Mouse (Mus musculus) olfactory bulb, adult 2 months (tissue): Measurements from ENCODE around the gene Ubac2. TPM values are rescaled to one million over a fixed set of nuclear protein-coding genes. Genes with fewer than 3 reads are reported as not detected.

Experiments used
- H3K27ac ChIP-seq: fragments of 200-500 bp; 2 replicates; pipeline ENCODE4 v1.5.1; 2012; ENCODE audit warnings: low read depth, low read length; ENCODE audit not compliant: insufficient read depth
- H3K4me1 ChIP-seq: fragments of 200-500 bp; 2 replicates; pipeline ENCODE4 v1.6.1; 2012; ENCODE audit warnings: low read length; ENCODE audit not compliant: control insufficient read depth, insufficient read depth
- H3K4me3 ChIP-seq: fragments of 200-500 bp; 2 replicates; pipeline ENCODE4 v1.5.1; 2012; ENCODE audit warnings: mild to moderate bottlenecking, low read depth, low read length, moderate library complexity; ENCODE audit not compliant: insufficient read depth
- CTCF ChIP-seq: fragments of 200-500 bp; IDR thresholded peaks from 2 replicates; pipeline ENCODE4 v1.5.1; 2012; ENCODE audit warnings: low read depth, mild to moderate bottlenecking, low read length, moderate library complexity; ENCODE audit not compliant: insufficient read depth
- POLR2A ChIP-seq: fragments of 200-500 bp; IDR thresholded peaks from 2 replicates; pipeline ENCODE4 v1.6.1; 2012; ENCODE audit warnings: mild to moderate bottlenecking, low read depth, low read length, moderate library complexity; ENCODE audit not compliant: insufficient read depth
- WGBS: fragments of 180-500 bp; shearing (Covaris S2); methylation state at CpG from one replicate; pipeline ENCODE4 v1.1.7; 2018; 5-methylcytosine and 5-hydroxymethylcytosine counted together
- polyA plus RNA-seq: library from polyadenylated mRNA; stranded (reverse); fragments of >200 nt; gene quantifications from 2 replicates; pipeline ENCODE4 v1.2.4, GENCODE M21; 2012; ENCODE audit warnings: low replicate concordance; ENCODE audit not compliant: missing spikeins, insufficient read depth, insufficient read length

The Ubac2 gene
- polyA plus RNA-seq, 1 experiment: not detected

- H3K27ac ChIP-seq: no peak overlapping the region
- no peak for TF ChIP-seq CTCF
- no peak for TF ChIP-seq POLR2A
- 87% methylated on average over 6 of the region's 6 CpGs for WGBS
- peaks cover 18% of the 10 kb centered on the region for H3K4me1 ChIP-seq
- H3K4me3 ChIP-seq: no peak overlapping the region
Measured at GRCm38 (mm10) chr14:121901511-121901910, 23.1 kb downstream of the Ubac2 start.

DNA sequence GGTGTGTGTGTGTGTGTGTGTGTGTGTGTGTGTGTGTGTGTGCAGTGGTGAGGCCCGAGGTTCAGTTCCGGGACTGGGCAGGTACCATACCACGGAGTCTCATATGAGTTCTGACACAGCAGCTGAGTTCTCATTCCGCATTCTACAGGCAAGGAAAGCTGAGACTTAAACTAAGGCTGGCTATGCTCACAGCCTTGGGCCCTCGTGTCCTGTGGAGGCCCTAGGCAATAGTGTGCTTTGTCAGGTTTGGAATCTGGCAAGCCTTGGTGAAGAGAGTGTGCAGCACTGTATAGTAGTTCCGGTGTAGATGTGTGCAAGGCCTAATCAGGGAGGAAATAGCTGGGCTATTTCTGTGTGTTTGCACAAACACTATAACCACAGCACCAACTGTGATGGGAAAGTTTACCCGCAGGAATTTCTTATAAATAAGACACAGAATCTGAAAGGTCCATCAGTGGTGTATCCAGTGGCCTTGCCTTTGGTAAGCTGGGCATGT lies 25.0 kb downstream of the Ubac2 start:
- WGBS: 88% methylated on average over 7 of the region's 7 CpGs
- Histone ChIP-seq H3K4me3 (no peak overlapping the region), H3K4me1 (peaks cover 13% of the 10 kb centered on the region), H3K27ac (no peak overlapping the region)
- TF ChIP-seq POLR2A: no peak
- TF ChIP-seq CTCF: no peak

DNA sequence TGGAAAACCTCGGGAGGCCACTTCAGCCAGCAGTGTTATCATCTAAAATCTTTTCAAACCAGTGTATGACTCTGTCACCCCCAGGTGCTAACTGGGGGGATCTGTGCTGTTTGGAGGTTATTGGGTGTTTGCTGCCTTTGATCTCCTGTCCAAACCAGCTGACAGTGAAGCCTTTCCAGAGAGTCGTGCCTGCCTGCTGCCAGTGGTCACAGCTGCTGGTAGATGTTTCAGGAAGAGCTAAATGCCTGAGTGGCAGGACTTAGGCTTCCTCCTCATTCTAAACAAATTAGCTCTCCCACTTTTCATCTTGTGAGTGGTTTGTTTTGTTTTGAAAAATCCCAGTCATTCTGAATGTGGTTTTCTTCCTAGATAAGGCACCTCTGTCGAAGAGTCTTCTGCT lies 26.3 kb downstream of the Ubac2 start:
- 59% methylated on average over 3 of the region's 3 CpGs for WGBS
- no peak overlapping the region for H3K4me3 ChIP-seq
- TF ChIP-seq POLR2A: no peak
- no peak for TF ChIP-seq CTCF
- no peak overlapping the region for H3K27ac ChIP-seq
- peaks cover 4% of the 10 kb centered on the region; the same call in 1 of the 2 replicates for H3K4me1 ChIP-seq

DNA sequence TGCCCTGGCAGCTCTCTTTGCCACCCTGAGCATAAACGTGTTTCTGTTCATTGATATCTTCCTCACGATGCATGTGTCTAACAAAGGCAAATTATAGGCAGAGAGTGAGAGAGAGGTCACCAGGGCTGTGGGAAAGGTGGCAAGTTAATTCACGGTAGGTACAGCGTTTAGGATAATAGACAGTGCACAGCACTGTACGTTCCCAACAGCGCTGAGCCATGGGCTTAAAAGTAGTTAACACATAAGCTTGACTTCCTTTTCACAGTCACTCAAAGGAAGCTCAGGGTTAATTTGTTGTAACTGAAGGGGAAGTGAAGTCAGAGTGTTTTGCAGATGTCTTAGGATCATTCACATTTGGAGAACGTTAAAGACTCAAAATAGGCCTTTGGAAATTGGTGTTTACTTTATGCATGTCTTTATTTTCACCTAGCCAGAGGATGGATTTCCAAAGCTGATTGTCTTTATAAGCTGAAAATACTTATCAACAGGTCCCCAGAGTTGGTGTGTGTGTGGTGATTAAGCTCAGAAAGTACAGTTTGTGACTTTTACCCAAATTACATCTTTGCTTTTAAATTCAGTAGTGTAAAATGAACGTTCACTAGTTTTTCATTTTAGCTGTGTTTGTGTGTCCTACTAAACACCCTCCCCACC lies 28.0 kb downstream of the Ubac2 start:
- Histone ChIP-seq H3K27ac (no peak overlapping the region), H3K4me3 (no peak overlapping the region), H3K4me1 (peaks cover 2% of the 10 kb centered on the region; the same call in 1 of the 2 replicates)
- 82% methylated on average over 8 of the region's 8 CpGs for WGBS
- no peak for TF ChIP-seq CTCF
- no peak for TF ChIP-seq POLR2A

DNA sequence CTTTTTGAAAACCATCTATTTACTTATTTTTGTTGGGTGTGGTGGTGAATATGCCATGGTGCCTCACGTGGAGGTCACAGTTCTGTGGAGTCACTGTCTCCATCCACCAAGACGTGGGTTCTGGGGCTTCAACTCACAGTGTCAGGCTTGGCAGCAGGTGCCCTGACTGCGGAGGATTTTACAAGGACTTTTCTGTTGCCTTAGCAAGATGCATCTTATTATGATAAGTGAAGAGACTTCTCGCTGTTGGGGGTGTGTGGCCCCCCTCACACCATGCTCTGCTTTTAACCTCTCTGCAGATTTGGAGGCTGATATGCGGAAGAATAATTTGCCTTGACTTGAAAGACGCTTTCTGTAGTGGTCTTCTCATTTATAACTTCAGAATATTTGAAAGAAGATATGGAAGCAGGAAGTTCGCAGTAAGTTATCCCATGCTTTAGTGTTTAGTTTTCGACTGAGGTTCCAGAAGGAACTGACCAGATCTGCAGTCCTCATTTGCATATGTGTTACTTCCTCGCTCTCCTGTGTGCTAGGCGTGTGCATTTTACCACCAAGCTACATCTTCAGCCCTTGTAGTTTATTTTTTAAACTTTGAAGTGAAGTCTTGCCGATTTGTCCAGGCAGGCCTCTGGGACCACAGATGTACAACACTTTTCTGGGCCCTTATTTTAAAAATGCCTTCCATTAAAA lies 28.7 kb downstream of the Ubac2 start:
- no peak overlapping the region for H3K4me3 ChIP-seq
- WGBS: 92% methylated on average over 11 of the region's 11 CpGs
- no peak for TF ChIP-seq POLR2A
- no peak for TF ChIP-seq CTCF

DNA sequence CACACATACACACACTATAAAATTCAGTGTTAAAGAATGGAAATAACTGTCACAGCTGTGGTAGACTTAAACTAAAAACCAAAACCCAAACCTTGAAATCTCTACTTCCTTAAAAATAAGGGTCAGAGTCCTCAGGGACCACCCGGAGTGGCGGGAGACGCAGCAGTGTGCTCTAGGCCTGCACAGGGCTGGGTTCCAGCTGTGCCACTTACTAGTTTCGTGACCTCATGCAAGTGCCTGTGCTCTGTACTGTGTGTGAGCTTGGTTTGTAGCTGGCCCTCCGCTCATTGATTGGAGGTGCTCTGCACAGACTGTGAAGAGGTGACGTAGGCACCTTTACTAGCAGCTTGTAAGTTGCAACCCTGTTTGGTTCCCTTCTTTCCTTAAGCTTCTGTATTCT lies 31.4 kb downstream of the Ubac2 start:
- H3K4me3 ChIP-seq: no peak overlapping the region
- no peak overlapping the region for H3K27ac ChIP-seq
- 90% methylated on average over 6 of the region's 6 CpGs for WGBS
- no peaks in the 10 kb centered on the region for H3K4me1 ChIP-seq
- TF ChIP-seq CTCF (no peak), POLR2A (no peak)

More for the DNA sequence above, 28.7 kb downstream of the Ubac2 start:
- H3K4me1 ChIP-seq: no peaks in the 10 kb centered on the region
- no peak overlapping the region for H3K27ac ChIP-seq

DNA sequence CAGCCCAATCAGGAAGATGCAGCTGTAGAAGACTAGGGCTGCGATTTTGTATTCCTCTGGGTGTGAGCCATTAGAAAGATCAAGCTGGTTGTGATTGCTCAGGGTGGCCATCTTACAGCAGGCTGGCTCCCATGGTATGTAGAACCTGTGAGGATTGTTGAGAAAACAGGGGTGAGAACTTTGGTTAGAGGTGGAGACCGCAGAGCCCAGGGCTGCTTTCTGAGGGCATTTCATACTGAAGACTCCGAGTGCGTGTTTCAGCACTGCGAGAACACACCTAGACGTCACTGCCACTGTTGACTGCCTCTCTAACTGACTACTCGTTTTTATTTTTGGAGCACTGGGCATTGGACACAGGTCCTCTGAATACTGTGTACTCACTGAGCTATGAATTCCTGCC lies 34.1 kb downstream of the Ubac2 start:
- no peaks in the 10 kb centered on the region for H3K4me1 ChIP-seq
- 94% methylated on average over 7 of the region's 7 CpGs for WGBS
- TF ChIP-seq CTCF (no peak), POLR2A (no peak)
- no peak overlapping the region for H3K4me3 ChIP-seq
- H3K27ac ChIP-seq: no peak overlapping the region

DNA sequence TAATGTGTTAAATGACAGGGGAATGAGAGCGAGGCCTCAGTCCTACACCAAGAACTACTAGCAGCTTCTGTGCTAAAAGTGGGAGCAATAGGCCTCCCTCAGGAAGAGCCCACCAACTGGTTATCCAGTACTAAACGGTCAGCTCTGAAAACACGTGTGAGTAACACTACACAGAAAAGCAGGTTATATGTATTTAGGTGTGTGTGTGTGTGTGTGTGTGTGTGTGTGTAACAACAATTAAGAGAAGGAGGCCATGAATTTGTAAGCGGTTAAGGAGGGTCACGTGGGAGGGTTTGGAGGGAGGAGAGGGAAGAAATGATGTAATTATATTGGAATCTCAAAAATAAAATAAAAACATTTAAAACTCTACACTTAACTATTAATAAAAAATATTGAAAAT lies 36.7 kb downstream of the Ubac2 start:
- H3K4me1 ChIP-seq: no peaks in the 10 kb centered on the region
- H3K4me3 ChIP-seq: no peak overlapping the region
- TF ChIP-seq POLR2A: no peak
- no peak for TF ChIP-seq CTCF
- 87% methylated on average over 5 of the region's 5 CpGs for WGBS
- H3K27ac ChIP-seq: no peak overlapping the region

- no peak within 1 kb of the TSS for H3K4me3 ChIP-seq
- H3K27ac ChIP-seq: no peak within 1 kb of the TSS
- 85% methylated on average over 8 of the region's 8 CpGs for WGBS
- TF ChIP-seq POLR2A (no peak), CTCF (no peak)
- peaks cover 3% of the 10 kb centered on the region for H3K4me1 ChIP-seq
Measured at GRCm38 (mm10) chr14:121915621-121916020, 37.2 kb downstream of the Ubac2 start, which contains the start of gene Gpr18. Gene Gpr18 (minus strand): TSS chr14:121915781.
